Mouse (Mus musculus) kidney, embryonic 15.5 days (tissue): ENCODE results near the gene Spred2. TPM values are rescaled to one million over a fixed set of nuclear protein-coding genes. Genes with fewer than 3 reads are reported as not detected.
A peak's percentile ranks its signal among the peaks of the same experiment; 100 is the strongest.
"Not testable (repeated sequence)": the region's sequence is repeated elsewhere in the genome, so short reads cannot be mapped to it uniquely, and the experiment has no call there.

Source experiments
- ATAC-seq: fragments of 200-750 bp; cut with Nextera tagmentation; replicated peaks from 2 replicates; pipeline ENCODE4 v1.8.0; 2017; ENCODE audit warnings: moderate TSS enrichment; ENCODE audit not compliant: low FRiP score
- H3K27ac ChIP-seq: fragments of 300-500 bp; sonication (generic); 2 replicates; pipeline ENCODE4 v1.5.1; 2015; ENCODE audit warnings: mild to moderate bottlenecking, inconsistent platforms
- H3K27me3 ChIP-seq: fragments of 300-500 bp; sonication (generic); 2 replicates; pipeline ENCODE4 v1.6.1; 2015; ENCODE audit warnings: inconsistent platforms
- H3K36me3 ChIP-seq: fragments of 300-500 bp; sonication (generic); 2 replicates; pipeline ENCODE4 v1.6.1; 2015; ENCODE audit warnings: inconsistent platforms
- H3K4me1 ChIP-seq: fragments of 300-500 bp; sonication (generic); 2 replicates; pipeline ENCODE4 v1.6.1; 2015; ENCODE audit warnings: inconsistent platforms
- H3K4me2 ChIP-seq: fragments of 300-500 bp; sonication (generic); 2 replicates; pipeline ENCODE4 v1.6.1; 2015; ENCODE audit warnings: moderate library complexity, mild to moderate bottlenecking, inconsistent platforms
- H3K4me3 ChIP-seq: fragments of 300-500 bp; sonication (generic); replicated peaks from 2 replicates; pipeline ENCODE4 v1.5.1; 2015; ENCODE audit warnings: mild to moderate bottlenecking, inconsistent platforms
- H3K9ac ChIP-seq: fragments of 300-500 bp; sonication (generic); 2 replicates; pipeline ENCODE4 v1.6.1; 2015; ENCODE audit warnings: mild to moderate bottlenecking, inconsistent platforms
- H3K9me3 ChIP-seq: fragments of 300-500 bp; sonication (generic); replicated peaks from 2 replicates; pipeline ENCODE4 v1.6.1; 2016; ENCODE audit warnings: inconsistent platforms
- WGBS: fragments of 180-500 bp; shearing (Covaris S2); methylation state at CpG from one replicate; pipeline ENCODE4 v1.1.7; 2015; ENCODE audit warnings: mixed read lengths; 5-methylcytosine and 5-hydroxymethylcytosine counted together
- polyA plus RNA-seq: library from polyadenylated mRNA; unstranded; fragments of >200 nt; fragmentation: Nextera tagmentation; extraction: Ambion mirVana; gene quantifications from 2 replicates; pipeline ENCODE4 v1.2.1, GENCODE M21; 2015

Gene Spred2
- polyA plus RNA-seq, 1 experiment from 2014 or later: 9.8 TPM

- H3K9me3 ChIP-seq: no peaks in the 10 kb centered on the region; the same call in 1 of the 2 replicates
- WGBS: 81% methylated on average over 1 of the region's 1 CpGs
- no peaks in the 10 kb centered on the region for H3K4me1 ChIP-seq
- H3K36me3 ChIP-seq: peaks cover 49% of the 10 kb centered on the region
- no peaks in the 10 kb centered on the region for H3K27me3 ChIP-seq
- ATAC-seq: no peak
- H3K27ac ChIP-seq: no peak overlapping the region
- no peak overlapping the region for H3K4me2 ChIP-seq
- H3K9ac ChIP-seq: no peak overlapping the region
- H3K4me3 ChIP-seq: no peak overlapping the region
Observed at GRCm38 (mm10) chr11:20056168-20056567, 132.0 kb downstream of the Spred2 start.

GRCm38 (mm10) chr11:20057429-20057828 lies 133.3 kb downstream of the Spred2 start:
- Histone ChIP-seq H3K9me3 (no peaks in the 10 kb centered on the region; the same call in 1 of the 2 replicates), H3K4me2 (no peak overlapping the region), H3K4me3 (no peak overlapping the region), H3K27ac (no peak overlapping the region), H3K27me3 (no peaks in the 10 kb centered on the region), H3K9ac (no peak overlapping the region), H3K36me3 (peaks cover 54% of the 10 kb centered on the region), H3K4me1 (no peaks in the 10 kb centered on the region)
- WGBS: 94% methylated on average over 2 of the region's 2 CpGs
- no peak for ATAC-seq

GRCm38 (mm10) chr11:20059736-20060135 lies 135.6 kb downstream of the Spred2 start:
- 86% methylated on average over 3 of the region's 3 CpGs for whole genome bisulfite sequencing
- H3K4me2 ChIP-seq: no peak overlapping the region
- no peaks in the 10 kb centered on the region for H3K27me3 ChIP-seq
- H3K27ac ChIP-seq: no peak overlapping the region
- H3K9me3 ChIP-seq: no peaks in the 10 kb centered on the region; the same call in 1 of the 2 replicates
- no peak for ATAC-seq
- no peak overlapping the region for H3K9ac ChIP-seq
- peaks cover 70% of the 10 kb centered on the region for H3K36me3 ChIP-seq
- no peak overlapping the region for H3K4me3 ChIP-seq
- no peaks in the 10 kb centered on the region for H3K4me1 ChIP-seq

- H3K27ac ChIP-seq, H3K9me3 ChIP-seq, ATAC-seq, H3K27me3 ChIP-seq, H3K4me1 ChIP-seq, H3K9ac ChIP-seq, H3K4me3 ChIP-seq, H3K4me2 ChIP-seq: not testable (repeated sequence)
- 82% methylated on average over 9 of the region's 9 CpGs for WGBS
- H3K36me3 ChIP-seq: peaks cover 77% of the 10 kb centered on the region
Observed at GRCm38 (mm10) chr11:20062801-20063200, 138.6 kb downstream of the Spred2 start.

GRCm38 (mm10) chr11:20064086-20064485 lies 139.9 kb downstream of the Spred2 start:
- 0 out of 2 replicates have a peak overlapping the region, but pooled peaks have one; percentile 22 for H3K27ac ChIP-seq
- H3K27me3 ChIP-seq, H3K9me3 ChIP-seq, H3K4me3 ChIP-seq, H3K4me1 ChIP-seq, ATAC-seq, H3K4me2 ChIP-seq, H3K9ac ChIP-seq: not testable (repeated sequence)
- peaks cover 75% of the 10 kb centered on the region for H3K36me3 ChIP-seq
- 26% methylated on average over 2 of the region's 2 CpGs for WGBS

GRCm38 (mm10) chr11:20064926-20065325 lies 140.8 kb downstream of the Spred2 start:
- H3K4me3 ChIP-seq: no peak overlapping the region
- H3K36me3 ChIP-seq: peaks cover 75% of the 10 kb centered on the region
- H3K9ac ChIP-seq: no peak overlapping the region
- H3K27ac ChIP-seq: no peak overlapping the region
- ATAC-seq: no peak
- H3K27me3 ChIP-seq: no peaks in the 10 kb centered on the region
- H3K9me3 ChIP-seq: no peaks in the 10 kb centered on the region
- H3K4me1 ChIP-seq: no peaks in the 10 kb centered on the region
- no peak overlapping the region for H3K4me2 ChIP-seq
- WGBS: 89% methylated on average over 2 of the region's 2 CpGs

- H3K4me3 ChIP-seq: no peak overlapping the region
- no peaks in the 10 kb centered on the region for H3K4me1 ChIP-seq
- no peak for ATAC-seq
- H3K4me2 ChIP-seq: no peak overlapping the region
- no peak overlapping the region for H3K9ac ChIP-seq
- WGBS: 90% methylated on average over 1 of the region's 1 CpGs
- no peak overlapping the region for H3K27ac ChIP-seq
- no peaks in the 10 kb centered on the region for H3K9me3 ChIP-seq
- peaks cover 75% of the 10 kb centered on the region for H3K36me3 ChIP-seq
- H3K27me3 ChIP-seq: no peaks in the 10 kb centered on the region
Observed at GRCm38 (mm10) chr11:20066106-20066505, 141.9 kb downstream of the Spred2 start.

- H3K9ac ChIP-seq: no peak overlapping the region
- H3K9me3 ChIP-seq: no peaks in the 10 kb centered on the region
- peaks cover 82% of the 10 kb centered on the region for H3K36me3 ChIP-seq
- H3K4me2 ChIP-seq: no peak overlapping the region
- H3K4me3 ChIP-seq: no peak overlapping the region
- no peaks in the 10 kb centered on the region for H3K27me3 ChIP-seq
- ATAC-seq: no peak
- no peak overlapping the region for H3K27ac ChIP-seq
- WGBS: 65% methylated on average over 1 of the region's 1 CpGs
- H3K4me1 ChIP-seq: no peaks in the 10 kb centered on the region
Observed at GRCm38 (mm10) chr11:20067521-20067920, 143.3 kb downstream of the Spred2 start.

- Histone ChIP-seq H3K4me3 (no peak overlapping the region), H3K36me3 (peaks cover 88% of the 10 kb centered on the region), H3K4me1 (no peaks in the 10 kb centered on the region), H3K4me2 (no peak overlapping the region), H3K9me3 (no peaks in the 10 kb centered on the region), H3K27me3 (no peaks in the 10 kb centered on the region), H3K9ac (no peak overlapping the region), H3K27ac (no peak overlapping the region)
- ATAC-seq: no peak
- WGBS: 94% methylated on average over 6 of the region's 6 CpGs
Observed at GRCm38 (mm10) chr11:20068346-20069004, 144.3 kb downstream of the Spred2 start.

- no peak for ATAC-seq
Observed at GRCm38 (mm10) chr11:20072174-20072573, 148.0 kb downstream of the Spred2 start.

GRCm38 (mm10) chr11:20072826-20073225 lies 148.7 kb downstream of the Spred2 start:
- WGBS: 92% methylated on average over 5 of the region's 5 CpGs
- H3K36me3 ChIP-seq: peaks cover 86% of the 10 kb centered on the region
- H3K27ac ChIP-seq: no peak overlapping the region
- no peaks in the 10 kb centered on the region for H3K27me3 ChIP-seq
- no peak overlapping the region for H3K4me3 ChIP-seq
- no peak overlapping the region for H3K4me2 ChIP-seq
- no peak for ATAC-seq
- no peaks in the 10 kb centered on the region for H3K4me1 ChIP-seq
- no peaks in the 10 kb centered on the region for H3K9me3 ChIP-seq
- no peak overlapping the region for H3K9ac ChIP-seq

More at GRCm38 (mm10) chr11:20072174-20072573, 148.0 kb downstream of the Spred2 start:
- Histone ChIP-seq H3K36me3 (peaks cover 83% of the 10 kb centered on the region), H3K4me2 (no peak overlapping the region), H3K9ac (no peak overlapping the region), H3K27me3 (no peaks in the 10 kb centered on the region), H3K27ac (no peak overlapping the region), H3K9me3 (no peaks in the 10 kb centered on the region), H3K4me3 (no peak overlapping the region), H3K4me1 (no peaks in the 10 kb centered on the region)
- WGBS: 68% methylated on average over 3 of the region's 3 CpGs
